Mouse (Mus musculus) G1E (cell line): Measurements from ENCODE around the gene Vrk1.

Source experiments
- CTCF ChIP-seq: IDR thresholded peaks from 2 replicates; pipeline ENCODE4 v1.5.1; 2012; ENCODE audit warnings: low read depth, low read length, inconsistent platforms, mixed read lengths
- GATA1 ChIP-seq: IDR thresholded peaks from 2 replicates; pipeline ENCODE4 v1.6.1; 2012; ENCODE audit warnings: borderline replicate concordance, low read length, inconsistent platforms, mixed read lengths
- POLR2AphosphoS5 ChIP-seq: IDR thresholded peaks from 2 replicates; pipeline ENCODE4 v1.6.1; 2012; ENCODE audit warnings: low read depth, low read length, inconsistent platforms; ENCODE audit not compliant: insufficient replicate concordance
- TAL1 ChIP-seq: conservative IDR thresholded peaks from 2 replicates; pipeline ENCODE4 v1.6.1; 2012; ENCODE audit warnings: low read depth, low read length, inconsistent platforms, mixed read lengths

- TF ChIP-seq CTCF (no peak), GATA1 (no peak), TAL1 (no peak), POLR2AphosphoS5 (no peak)
These were observed 114.6 kb downstream of the Vrk1 start for GRCm38 (mm10) chr12:106124581-106124980.
